Mouse (Mus musculus) limb, embryonic 15.5 days (tissue): ENCODE data around the gene Trmt1. TPM values are rescaled to one million over a fixed set of nuclear protein-coding genes. Genes with fewer than 3 reads are reported as not detected.

Experiments used
- ATAC-seq: fragments of 200-750 bp; cut with Nextera tagmentation; 2 replicates; pipeline ENCODE4 v1.8.0; 2017; ENCODE audit warnings: low read depth, moderate TSS enrichment; ENCODE audit not compliant: insufficient number of reproducible peaks, low FRiP score, low TSS enrichment
- H3K27ac ChIP-seq: fragments of 300-500 bp; sonication (generic); 2 replicates; pipeline ENCODE4 v1.5.1; 2015; ENCODE audit warnings: moderate library complexity, mild to moderate bottlenecking, inconsistent platforms
- H3K27me3 ChIP-seq: fragments of 300-500 bp; sonication (generic); 2 replicates; pipeline ENCODE4 v1.6.1; 2015; ENCODE audit warnings: inconsistent platforms
- H3K36me3 ChIP-seq: fragments of 300-500 bp; sonication (generic); 2 replicates; pipeline ENCODE4 v1.6.1; 2015; ENCODE audit warnings: inconsistent platforms
- H3K4me1 ChIP-seq: fragments of 300-500 bp; sonication (generic); 2 replicates; pipeline ENCODE4 v1.6.1; 2015; ENCODE audit warnings: inconsistent platforms
- H3K4me2 ChIP-seq: fragments of 300-500 bp; sonication (generic); 2 replicates; pipeline ENCODE4 v1.6.1; 2015; ENCODE audit warnings: mild to moderate bottlenecking, inconsistent platforms
- H3K4me3 ChIP-seq: fragments of 300-500 bp; sonication (generic); 2 replicates; pipeline ENCODE4 v1.5.1; 2015; ENCODE audit warnings: mild to moderate bottlenecking, inconsistent platforms
- H3K9ac ChIP-seq: fragments of 300-500 bp; sonication (generic); 2 replicates; pipeline ENCODE4 v1.6.1; 2015; ENCODE audit warnings: inconsistent platforms
- H3K9me3 ChIP-seq: fragments of 300-500 bp; sonication (generic); 2 replicates; pipeline ENCODE4 v1.6.1; 2016; ENCODE audit warnings: inconsistent platforms
- WGBS: fragments of 180-500 bp; shearing (Covaris S2); methylation state at CpG from one replicate; pipeline ENCODE4 v1.1.7; 2015; 5-methylcytosine and 5-hydroxymethylcytosine counted together
- polyA plus RNA-seq: library from polyadenylated mRNA; unstranded; fragments of >200 nt; fragmentation: Nextera tagmentation; extraction: Ambion mirVana; gene quantifications from 2 replicates; pipeline ENCODE4 v1.2.1, GENCODE M21; 2015

The Trmt1 gene
- polyA plus RNA-seq: 63.3 and 64.5 TPM in 2 replicates

DNA sequence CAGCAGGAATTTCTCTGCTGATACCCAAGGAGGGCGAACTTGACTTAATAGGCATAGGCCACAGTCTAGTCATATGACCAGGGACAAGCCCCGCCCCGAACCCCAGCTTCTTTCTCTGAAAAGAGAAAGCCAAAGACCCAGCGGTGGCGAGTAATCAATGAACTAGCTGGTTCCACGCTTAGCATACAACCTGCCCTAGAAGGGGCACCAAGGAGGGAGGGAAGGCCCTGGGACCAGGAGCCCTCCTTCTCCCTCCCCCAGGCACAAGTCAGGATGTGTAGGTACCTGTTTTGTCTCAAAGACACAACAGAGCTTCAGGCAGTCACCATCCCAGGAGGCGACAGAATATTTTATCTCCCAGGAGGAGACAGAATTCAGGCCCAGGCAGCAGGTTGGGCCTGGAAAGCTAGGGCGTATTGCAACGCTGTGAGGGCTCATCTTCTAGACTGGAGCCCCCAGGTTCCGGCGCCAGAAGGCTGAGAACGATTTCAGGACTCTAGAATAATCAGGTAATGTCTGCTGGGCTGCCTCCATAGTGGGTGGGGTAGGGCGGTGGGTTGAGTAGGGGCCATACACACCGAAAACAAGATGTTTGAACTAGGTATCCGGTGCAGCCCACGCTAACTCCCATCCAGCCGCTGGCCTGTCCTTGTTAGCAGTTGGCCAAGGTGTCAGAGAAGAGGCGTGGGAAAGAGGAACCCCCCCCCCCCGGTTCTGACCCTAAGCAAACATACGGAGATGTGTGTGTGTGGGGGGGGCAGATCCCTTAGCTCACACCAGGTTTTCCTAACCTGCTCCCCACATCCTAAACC is at the start of gene Trmt1:
Gene Trmt1, plus strand, starts transcription at position 117 of the 812 bp plus-strand sequence.
- H3K27ac ChIP-seq: peak within 1 kb of the TSS; percentile 95
- peak; percentile 11; the same call in 1 of the 2 replicates for ATAC-seq
- H3K9ac ChIP-seq: peak within 1 kb of the TSS; percentile 99
- H3K9me3 ChIP-seq: no peaks in the 10 kb centered on the region
- peaks cover 20% of the 10 kb centered on the region for H3K36me3 ChIP-seq
- H3K27me3 ChIP-seq: no peaks in the 10 kb centered on the region
- peaks cover 40% of the 10 kb centered on the region for H3K4me1 ChIP-seq
- peak within 1 kb of the TSS; percentile 77 for H3K4me2 ChIP-seq
- H3K4me3 ChIP-seq: peak within 1 kb of the TSS; percentile 100
- 10% methylated on average over 19 of the region's 20 CpGs for WGBS

DNA sequence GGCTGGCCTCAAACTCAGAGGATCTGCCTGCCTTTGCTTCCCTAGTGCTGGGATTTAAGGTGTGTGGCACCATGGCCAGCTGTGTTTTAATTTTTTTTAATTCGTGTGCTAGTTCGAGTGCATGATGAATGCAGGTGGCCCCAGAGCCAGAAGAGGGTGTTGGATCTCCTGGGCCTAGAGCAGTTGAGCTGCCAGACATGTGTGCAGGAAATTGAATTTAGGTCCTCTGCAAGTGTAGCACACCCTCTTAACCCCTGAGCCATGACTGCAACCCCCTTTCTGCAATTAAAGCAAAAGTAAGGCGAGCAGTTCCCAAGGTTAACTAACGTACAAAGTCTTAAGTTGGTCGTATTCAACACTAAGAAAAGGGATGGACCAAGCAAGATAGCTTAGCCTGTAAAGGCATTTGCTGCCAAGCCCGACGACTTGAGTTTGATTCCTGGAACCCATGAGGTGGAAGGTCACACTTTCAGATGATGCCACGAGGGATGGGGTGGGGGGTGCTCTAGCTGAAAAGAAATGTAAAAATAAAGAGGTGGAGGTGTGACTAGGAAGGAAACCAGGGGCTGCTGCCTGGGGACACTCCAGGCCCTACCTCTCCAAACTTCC is 48.1 kb upstream of the Trmt1 start:
- Histone ChIP-seq H3K4me1 (peaks cover 42% of the 10 kb centered on the region), H3K9me3 (no peaks in the 10 kb centered on the region), H3K4me3 (peak overlapping the region; percentile 52), H3K27me3 (no peaks in the 10 kb centered on the region), H3K27ac (peak overlapping the region; percentile 94), H3K9ac (peak overlapping the region; percentile 66), H3K36me3 (no peaks in the 10 kb centered on the region), H3K4me2 (peak overlapping the region; percentile 81)
- no peak for ATAC-seq
- WGBS: 23% methylated on average over 8 of the region's 8 CpGs

DNA sequence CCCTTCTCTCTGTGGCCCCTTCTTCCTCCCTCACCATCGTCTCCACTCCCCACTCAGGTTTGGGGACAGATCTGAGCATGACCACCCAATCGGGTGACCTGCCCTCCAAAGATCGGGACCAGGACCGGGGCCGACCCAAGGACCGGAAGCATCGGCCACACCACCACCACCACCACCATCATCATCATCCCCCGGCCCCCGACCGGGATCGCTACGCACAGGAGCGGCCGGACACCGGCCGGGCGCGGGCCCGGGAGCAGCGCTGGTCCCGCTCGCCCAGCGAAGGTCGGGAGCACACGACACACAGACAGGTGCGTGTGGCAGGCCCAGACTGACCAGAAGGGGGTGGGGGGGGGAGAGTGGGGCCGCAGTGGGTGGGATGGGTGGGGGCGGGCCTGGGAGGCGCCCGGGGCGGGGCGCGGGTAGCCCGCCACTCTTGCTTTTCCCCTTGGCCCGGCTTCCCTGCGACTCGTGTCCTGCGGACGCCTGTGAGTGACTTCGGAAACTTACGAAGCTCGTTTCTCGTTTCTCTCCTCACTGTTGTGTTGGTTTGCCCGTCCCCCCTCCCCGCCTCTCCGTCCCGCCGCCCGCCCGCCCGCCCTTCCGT is 47.4 kb upstream of the Trmt1 start:
- H3K4me2 ChIP-seq: peak overlapping the region; percentile 81
- H3K9me3 ChIP-seq: no peaks in the 10 kb centered on the region
- WGBS: under 1% methylated on average over 42 of the region's 52 CpGs
- peaks cover 42% of the 10 kb centered on the region for H3K4me1 ChIP-seq
- peak overlapping the region; percentile 94 for H3K27ac ChIP-seq
- peak overlapping the region; percentile 52 for H3K4me3 ChIP-seq
- no peaks in the 10 kb centered on the region for H3K36me3 ChIP-seq
- H3K9ac ChIP-seq: peak overlapping the region; percentile 66
- no peaks in the 10 kb centered on the region for H3K27me3 ChIP-seq
- peak; percentile 27; the same call in 1 of the 2 replicates for ATAC-seq

DNA sequence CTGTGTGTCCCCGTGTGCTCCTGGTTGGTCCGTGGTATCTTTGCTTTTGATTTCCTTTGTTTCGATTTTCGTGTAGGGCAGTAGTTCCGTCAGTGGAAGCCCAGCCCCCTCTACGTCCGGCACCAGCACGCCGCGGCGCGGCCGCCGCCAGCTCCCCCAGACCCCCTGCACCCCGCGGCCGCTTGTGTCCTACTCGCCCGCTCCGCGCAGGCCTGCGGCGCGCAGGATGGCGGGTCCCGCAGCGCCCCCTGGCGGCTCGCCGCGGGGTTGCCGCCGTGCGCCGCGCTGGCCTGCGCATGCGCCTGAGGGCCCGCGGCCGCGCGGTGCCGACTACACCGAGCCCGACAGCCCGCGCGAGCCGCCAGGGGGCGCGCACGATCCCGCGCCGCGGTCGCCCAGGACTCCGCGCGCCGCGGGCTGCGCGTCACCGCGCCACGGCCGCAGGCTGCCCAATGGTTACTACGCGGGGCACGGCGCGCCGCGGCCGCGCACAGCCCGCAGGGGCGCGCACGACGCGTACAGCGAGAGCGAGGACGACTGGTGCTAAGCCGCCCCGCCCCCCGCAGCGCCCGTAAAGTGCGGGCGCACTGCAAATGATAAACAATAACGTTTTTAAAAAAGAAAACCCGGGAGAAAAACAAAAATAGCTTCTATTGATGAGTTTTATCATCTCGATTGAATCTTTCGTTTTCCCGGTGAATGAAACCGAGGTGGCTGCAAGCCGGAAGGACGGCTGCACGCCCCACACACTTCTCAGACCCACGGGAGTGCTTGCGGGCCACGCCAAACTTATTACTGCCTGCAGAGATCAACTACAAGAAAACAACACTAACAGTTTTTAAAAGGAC is 46.7 kb upstream of the Trmt1 start:
- Histone ChIP-seq H3K27ac (peak overlapping the region; percentile 94), H3K36me3 (no peaks in the 10 kb centered on the region), H3K9ac (peak overlapping the region; percentile 66), H3K4me2 (peak overlapping the region; percentile 81), H3K27me3 (no peaks in the 10 kb centered on the region), H3K4me3 (peak overlapping the region; percentile 52), H3K4me1 (peaks cover 40% of the 10 kb centered on the region), H3K9me3 (no peaks in the 10 kb centered on the region)
- under 1% methylated on average over 98 of the region's 106 CpGs for WGBS
- ATAC-seq: peak; percentile 92

DNA sequence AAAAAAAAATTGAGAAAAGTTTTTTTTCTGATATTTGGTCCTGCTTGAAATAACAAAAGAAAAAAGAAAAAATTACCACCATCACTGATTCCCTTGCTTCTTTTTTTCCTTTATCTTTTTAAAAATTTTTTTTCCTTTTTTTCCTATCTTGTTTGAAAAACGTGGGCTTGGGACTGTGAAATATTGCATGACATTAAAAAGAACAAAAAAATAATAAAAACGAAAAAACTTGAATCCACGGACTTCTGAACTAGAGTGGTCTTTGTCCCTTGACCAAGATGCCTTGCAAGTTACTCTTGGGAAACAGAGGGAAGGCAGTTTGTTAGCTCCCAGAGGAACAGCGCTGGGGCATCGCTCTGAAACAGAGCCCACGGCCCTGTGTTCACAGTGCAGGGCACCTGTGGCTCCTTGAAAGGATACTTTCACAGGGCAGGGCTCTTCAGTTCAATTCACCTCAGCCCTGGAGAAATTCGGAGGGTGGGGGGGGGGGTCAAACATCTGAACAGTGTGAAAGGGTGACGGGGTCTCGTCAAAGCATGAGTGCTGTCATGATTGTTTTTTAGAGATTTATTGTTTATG is 46.0 kb upstream of the Trmt1 start:
- no peak overlapping the region for H3K27ac ChIP-seq
- 22% methylated on average over 9 of the region's 9 CpGs for WGBS

DNA sequence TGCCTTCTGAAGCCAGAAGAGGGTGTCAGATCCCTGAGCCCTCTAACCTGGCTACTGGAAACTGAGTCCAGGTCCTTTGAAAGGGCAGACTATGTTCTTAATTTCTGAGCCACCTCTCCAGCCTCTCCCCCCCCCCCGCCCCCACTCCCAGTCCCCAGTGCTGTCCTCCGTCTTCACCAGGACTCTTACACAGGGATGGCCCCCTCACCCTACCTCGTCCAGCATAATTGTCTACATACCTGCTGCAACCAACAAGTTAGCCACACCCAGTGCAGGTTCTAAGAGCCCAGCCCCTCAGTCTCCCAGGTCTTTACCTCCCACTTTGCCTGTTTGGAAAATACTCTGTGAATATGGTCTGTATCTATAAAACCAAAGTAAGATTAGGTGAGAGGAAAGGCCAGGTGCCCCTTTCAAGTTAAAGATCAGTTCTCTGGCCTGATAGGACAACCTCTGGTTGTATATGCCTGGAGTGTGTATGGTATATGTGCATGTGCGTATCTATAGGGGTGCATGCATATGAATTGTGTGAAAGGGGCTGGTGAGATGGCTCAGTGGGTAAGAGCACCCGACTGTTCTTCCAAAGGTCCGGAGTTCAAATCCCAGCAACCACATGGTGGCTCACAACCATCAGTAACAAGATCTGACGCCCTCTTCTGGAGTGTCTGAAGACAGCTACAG is 45.4 kb upstream of the Trmt1 start:
- Histone ChIP-seq H3K9me3 (no peaks in the 10 kb centered on the region), H3K9ac (no peak overlapping the region), H3K4me3 (no peak overlapping the region; the same call in 1 of the 2 replicates), H3K4me2 (no peak overlapping the region), H3K36me3 (no peaks in the 10 kb centered on the region), H3K27ac (no peak overlapping the region; the same call in 1 of the 2 replicates), H3K4me1 (peaks cover 26% of the 10 kb centered on the region), H3K27me3 (no peaks in the 10 kb centered on the region)
- WGBS: 73% methylated on average over 6 of the region's 7 CpGs
- no peak for ATAC-seq

More for the DNA sequence above, 46.0 kb upstream of the Trmt1 start:
- H3K9ac ChIP-seq: 0 out of 2 replicates have a peak overlapping the region, but pooled peaks have one; percentile 33
- H3K27me3 ChIP-seq: no peaks in the 10 kb centered on the region
- H3K4me3 ChIP-seq: peak overlapping the region; percentile 52
- ATAC-seq: no peak
- H3K36me3 ChIP-seq: no peaks in the 10 kb centered on the region
- H3K9me3 ChIP-seq: no peaks in the 10 kb centered on the region
- H3K4me2 ChIP-seq: peak overlapping the region; percentile 50
- H3K4me1 ChIP-seq: peaks cover 32% of the 10 kb centered on the region

DNA sequence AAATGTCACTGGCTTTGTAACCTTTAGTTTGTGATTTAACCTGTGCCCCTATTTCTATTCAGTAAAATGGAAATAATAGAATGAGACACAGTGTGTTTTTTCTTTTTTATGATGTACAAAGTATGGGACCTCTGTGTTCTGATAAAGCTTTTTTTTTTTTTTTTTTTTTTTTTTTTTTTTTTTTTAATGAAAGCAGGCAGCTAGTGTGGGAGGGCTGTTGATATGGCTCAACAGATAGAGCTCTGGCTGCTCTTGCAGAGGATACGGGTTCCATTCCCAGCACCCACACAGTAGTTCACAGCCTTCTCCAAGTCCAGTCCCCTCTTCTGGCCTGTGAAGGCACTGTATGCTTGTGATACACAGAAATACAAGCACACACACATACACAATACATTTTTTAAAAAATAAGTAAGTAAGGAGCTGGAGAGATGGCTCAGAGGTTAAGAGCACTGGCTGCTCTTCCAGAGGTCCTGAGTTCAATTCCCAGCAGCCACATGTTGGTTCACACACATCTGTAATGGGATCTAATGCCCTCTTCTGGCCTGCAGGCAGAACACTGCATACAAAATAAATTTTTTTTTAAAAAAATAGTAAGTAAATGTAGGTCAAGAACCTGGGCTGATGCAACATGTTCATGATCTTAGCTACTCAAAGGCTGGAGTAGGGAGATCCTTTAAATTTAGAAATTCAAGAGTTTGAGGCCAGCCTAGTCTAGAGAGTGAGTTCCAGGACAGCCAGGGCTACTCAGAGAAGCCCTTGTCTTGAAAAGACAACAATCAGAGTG is 44.3 kb upstream of the Trmt1 start:
- ATAC-seq: no peak
- Histone ChIP-seq H3K9me3 (no peaks in the 10 kb centered on the region), H3K4me2 (no peak overlapping the region), H3K4me1 (peaks cover 18% of the 10 kb centered on the region), H3K4me3 (no peak overlapping the region), H3K36me3 (no peaks in the 10 kb centered on the region), H3K9ac (no peak overlapping the region), H3K27ac (no peak overlapping the region), H3K27me3 (no peaks in the 10 kb centered on the region)
- 100% methylated on average over 1 of the region's 1 CpGs for WGBS

DNA sequence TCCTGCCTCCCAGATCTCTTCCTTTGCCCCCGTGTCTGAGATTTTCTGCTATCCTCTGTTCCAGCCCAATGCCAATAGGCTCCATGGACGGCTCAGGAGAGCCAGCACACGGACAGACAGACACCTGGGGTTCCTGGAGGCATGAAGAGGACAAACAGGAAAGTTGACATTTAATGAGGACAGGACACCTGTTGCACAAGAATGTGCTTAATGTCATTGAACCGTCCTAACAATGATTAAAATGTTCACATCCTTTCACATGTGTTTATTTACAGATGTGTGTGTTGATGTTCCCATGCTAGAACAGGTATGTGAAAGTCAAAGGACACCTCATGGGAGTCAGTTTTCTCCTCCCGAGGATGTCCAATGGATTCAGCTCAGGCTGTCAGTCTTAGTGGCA is 43.1 kb upstream of the Trmt1 start:
- Histone ChIP-seq H3K9ac (no peak overlapping the region), H3K4me1 (peaks cover 18% of the 10 kb centered on the region), H3K4me3 (no peak overlapping the region), H3K4me2 (no peak overlapping the region), H3K36me3 (no peaks in the 10 kb centered on the region), H3K27ac (no peak overlapping the region), H3K27me3 (no peaks in the 10 kb centered on the region), H3K9me3 (no peaks in the 10 kb centered on the region)
- ATAC-seq: no peak
- 62% methylated on average over 5 of the region's 5 CpGs for WGBS

DNA sequence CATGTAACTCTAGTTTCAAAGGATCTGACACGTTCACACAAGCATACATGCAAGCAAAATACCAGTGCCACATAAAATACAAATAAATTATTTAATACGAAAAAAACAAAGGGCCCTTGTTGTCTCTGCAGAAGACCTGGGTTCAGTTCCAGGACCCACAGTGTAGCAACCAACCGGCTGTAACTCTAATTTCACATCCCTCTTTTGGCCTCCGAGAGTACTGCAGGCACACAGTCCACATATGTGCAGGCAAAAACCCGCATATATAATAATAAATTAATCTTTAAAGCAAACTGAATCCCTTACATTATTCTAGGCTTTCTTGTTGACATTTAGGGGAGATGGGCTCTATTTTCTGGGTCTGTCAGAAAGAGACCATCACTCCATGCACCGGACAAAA is 39.3 kb upstream of the Trmt1 start:
- no peaks in the 10 kb centered on the region for H3K36me3 ChIP-seq
- H3K27me3 ChIP-seq: no peaks in the 10 kb centered on the region
- H3K4me1 ChIP-seq: peaks cover 12% of the 10 kb centered on the region
- H3K4me2 ChIP-seq: no peak overlapping the region; the same call in 1 of the 2 replicates
- H3K27ac ChIP-seq: peak overlapping the region; percentile 33; the same call in 1 of the 2 replicates
- no peaks in the 10 kb centered on the region for H3K9me3 ChIP-seq
- no peak overlapping the region for H3K9ac ChIP-seq
- ATAC-seq: no peak
- H3K4me3 ChIP-seq: no peak overlapping the region
- WGBS: 48% methylated on average over 6 of the region's 6 CpGs

DNA sequence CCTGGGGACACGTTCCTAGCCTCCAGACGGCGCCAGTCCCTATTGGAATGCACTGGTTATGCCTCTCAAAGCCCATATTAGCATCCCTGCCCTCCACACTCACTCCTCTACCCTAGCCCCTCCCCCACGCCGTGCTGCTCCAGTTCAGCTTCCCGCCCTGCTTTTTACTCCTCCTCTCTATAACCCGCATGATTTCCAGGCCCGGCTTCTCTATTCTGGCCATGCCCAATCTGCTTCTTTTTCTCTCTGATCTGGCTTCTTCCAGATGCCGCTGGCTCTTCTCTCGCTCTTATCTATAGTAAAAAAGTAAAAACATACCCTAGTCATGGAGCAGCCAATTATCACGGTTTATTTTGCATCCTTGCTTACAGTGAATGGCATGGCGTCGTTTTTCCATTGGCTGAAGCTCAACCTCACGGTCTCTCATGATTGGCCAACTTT is 38.6 kb upstream of the Trmt1 start:
- Histone ChIP-seq H3K9ac (no peak overlapping the region), H3K36me3 (no peaks in the 10 kb centered on the region), H3K4me3 (peak overlapping the region; percentile 12), H3K4me2 (peak overlapping the region; percentile 38), H3K9me3 (no peaks in the 10 kb centered on the region), H3K27me3 (no peaks in the 10 kb centered on the region), H3K27ac (peak overlapping the region; percentile 33), H3K4me1 (peaks cover 12% of the 10 kb centered on the region)
- WGBS: 2% methylated on average over 14 of the region's 14 CpGs
- no peak for ATAC-seq
